Mouse (Mus musculus): ENCODE measurements around the gene Wdfy3.
"Not testable (repeated sequence)": the region's sequence is repeated elsewhere in the genome, so short reads cannot be mapped to it uniquely, and the experiment has no call there.

Wdfy3 gene

DNA sequence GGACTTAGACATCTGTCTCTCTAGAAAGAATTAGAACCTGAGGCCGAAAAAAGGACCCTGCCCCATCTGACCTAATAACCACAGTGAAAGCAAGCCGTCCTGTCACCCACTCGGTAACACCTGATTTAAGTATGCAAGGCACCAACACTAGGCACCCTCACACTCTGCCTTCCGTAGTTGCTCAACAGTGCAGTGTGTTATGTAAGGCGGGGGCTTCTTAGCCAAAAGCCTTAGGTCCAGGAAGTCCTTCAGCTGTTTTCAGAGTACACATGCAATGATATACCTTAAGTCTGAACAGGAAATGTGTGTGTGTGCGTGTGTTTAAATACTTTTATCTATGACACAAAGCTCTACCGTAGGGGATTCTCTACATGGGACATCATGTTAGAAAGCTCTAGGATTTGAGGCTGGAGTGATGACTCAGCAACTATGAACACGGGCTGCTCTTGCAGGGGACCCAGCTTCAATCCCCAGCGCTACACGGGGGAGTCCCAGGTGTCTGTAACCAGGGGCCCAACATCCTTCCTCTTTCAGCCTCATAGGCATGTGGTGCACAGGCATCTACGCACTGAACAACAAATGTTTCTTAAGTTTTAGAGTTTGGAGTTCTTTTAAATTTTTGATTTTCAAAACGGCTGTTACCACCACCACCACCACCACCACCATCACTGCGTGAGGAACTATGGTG lies 131.7 kb downstream of the Wdfy3 start:
- DNase-seq (ENCODE audit: low spot score) = no peak

DNA sequence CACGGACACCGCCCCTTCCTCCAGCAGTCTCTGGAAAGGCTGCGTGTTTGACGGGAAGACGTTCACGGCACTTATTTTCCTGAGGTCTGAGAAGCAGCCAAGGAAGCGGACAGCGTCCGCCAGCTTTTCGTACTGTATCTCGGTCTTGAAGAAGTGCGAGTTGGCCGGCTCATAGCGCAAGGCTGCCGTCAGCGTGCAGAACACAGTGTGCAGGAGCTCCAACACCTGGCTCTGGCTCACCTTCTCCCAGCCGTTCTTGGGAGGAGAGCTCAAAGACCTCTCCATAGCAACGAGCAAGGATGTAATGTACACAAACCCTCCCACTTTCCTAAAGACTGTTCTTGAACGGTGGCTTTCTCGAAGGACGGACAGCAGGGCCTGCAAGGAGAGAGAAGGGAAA lies 132.4 kb downstream of the Wdfy3 start:
- DNase-seq (ENCODE audit: low spot score) = no peak

DNA sequence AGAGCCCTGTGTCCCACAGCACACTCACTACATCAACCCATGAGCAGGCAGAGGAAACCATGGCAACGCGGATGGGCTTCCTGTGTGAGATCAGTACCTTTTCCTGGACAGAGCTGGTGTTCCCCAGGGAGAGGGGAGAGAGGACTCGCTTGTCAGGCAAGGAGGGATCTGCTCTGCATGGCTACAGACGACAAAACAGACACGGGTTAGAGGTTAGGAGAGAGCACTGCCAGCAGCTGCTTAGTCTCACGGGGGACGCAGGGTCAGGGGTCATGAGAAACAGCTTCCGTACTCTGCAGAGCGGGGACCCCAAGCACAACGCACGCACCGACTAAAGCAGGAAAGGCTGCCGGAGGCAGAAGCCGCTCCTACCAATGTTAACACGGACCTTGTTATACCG lies 133.8 kb downstream of the Wdfy3 start:
- DNase-seq (ENCODE audit: low spot score) = peak; percentile 40

DNA sequence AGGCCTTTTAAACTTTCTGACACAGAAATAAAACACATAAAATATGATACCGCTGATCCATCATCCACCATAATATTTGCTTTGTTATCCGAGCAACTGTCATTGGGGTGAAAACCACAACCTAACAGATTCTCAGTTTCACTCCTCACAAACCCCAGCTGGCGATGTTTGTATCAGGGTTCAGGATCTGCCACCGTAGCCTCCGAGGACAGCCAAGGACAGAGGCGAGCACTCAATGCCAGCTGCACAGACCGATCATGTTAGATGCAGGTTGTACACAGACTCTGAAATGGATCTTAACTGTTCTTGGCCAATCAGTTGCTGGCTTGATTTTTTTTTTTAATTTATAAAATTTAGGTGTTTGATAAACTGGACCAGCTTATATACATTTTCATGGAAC lies 135.1 kb downstream of the Wdfy3 start:
- no peak for DNase-seq (ENCODE audit: low spot score)

DNA sequence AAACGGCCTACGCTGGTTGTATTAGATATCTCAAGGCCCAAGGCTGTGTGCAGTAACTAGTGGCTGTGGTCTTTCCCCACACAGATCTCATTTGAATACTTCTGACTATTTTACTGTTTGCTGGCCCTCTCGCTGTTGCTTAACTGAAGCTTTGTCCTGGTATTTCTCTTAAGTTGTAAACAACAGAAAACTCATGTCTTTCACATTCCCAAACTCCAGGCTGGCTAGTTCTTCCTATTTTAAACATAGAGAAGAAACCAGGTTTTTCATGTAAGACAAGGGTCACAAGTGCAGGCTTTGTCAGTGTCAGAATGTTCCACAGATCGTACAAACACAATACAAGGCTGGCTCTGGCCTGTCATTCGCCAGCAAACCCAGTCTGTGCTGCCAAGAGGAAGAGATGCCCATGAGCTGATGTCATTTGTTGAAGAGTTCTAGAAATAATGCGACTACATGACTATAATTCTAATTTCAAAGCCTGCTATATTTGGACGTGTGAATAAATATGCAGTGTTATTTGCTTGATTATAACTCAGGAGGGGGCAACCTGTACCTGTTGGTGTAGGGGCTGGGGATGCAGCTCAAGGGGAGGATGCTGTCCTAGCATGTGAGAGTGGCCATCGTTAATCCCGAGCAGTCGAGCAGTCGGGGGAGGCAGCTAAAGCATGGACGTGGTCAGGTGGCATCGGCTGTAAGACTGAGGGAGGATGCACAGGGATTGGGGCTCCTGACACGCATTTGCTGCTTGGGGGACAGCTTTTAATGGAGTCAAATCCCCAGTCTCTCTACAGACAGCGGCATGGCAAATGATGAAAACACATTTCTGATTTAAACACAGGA lies 136.5 kb downstream of the Wdfy3 start:
- DNase-seq (ENCODE audit: low spot score) = no peak

DNA sequence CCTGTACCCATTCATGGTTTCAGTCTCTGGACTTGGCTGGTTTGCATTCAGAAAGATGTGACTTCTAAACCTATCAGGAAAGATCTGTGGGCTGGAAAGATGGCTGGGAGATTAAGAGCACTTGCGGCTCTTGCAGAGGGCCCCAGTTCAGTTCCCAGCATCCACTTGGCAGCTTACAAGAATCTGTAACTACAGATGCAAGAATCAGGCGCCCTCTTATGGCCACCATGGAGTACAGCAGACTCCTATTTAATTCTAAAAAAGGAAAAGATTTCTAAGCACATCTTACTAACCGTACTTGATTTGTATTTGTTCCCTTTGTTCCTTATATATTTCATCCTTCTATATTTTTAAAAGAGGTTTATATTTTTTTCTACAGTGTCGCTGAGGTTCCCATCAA lies 137.7 kb downstream of the Wdfy3 start:
- peak; percentile 31 for DNase-seq (ENCODE audit: low spot score)

DNA sequence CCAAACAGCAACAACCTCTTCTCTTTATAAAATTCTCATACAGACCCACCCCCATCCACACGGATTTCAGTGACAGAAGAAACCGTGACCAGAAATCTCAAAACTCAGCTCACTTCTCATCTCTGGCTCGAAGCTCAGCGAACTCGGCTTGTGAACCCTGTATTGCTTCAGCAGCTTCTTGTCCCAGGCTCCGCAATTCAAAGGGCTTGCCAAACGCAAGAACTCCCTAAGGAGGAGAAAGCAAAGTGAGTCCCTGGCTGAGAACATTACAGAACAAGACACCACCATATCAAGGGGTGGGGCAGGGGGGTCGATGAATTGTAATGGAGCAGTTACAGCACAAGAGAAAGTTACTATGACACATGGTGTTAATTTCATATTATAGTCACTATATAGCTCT lies 143.4 kb downstream of the Wdfy3 start:
- DNase-seq (ENCODE audit: low spot score) = no peak

DNA sequence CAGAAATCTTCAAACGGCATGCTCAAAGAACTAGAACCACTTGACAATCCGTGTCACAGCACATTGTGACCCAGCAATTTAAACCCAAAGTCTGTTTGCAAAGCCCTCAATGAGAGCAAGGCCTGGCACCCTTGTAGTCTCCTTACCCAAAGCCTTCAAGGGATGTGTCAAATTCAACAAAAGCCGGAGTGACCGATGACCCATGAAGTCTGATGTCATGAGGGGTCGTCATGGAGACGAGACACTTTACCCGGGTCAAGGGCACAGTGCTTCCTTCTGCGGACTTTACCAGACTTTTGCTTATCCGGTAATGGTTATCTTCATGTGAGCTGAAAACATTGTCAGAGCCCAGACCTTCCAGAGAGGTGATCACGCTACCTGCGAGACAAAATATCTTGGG lies 146.0 kb downstream of the Wdfy3 start:
- DNase-seq (ENCODE audit: low spot score) = peak; percentile 20

DNA sequence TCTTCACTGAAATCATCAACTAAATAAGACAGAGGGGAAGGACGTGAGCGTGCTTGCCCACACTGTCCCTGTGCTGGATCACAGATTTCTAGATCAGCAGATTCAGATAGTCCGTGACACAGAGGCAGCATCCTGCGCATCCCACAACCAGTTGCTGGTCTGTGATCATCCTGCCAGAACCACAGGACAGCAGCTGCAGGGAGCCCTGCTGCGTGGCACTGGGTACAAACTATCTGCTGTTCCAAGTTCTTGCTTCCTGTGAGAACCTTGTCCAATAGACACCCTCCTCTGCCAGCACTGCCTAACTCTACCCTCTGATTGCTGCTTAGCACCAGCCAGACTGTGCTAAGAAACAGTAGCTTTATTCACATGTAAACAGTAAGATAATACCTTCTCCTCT lies 150.2 kb downstream of the Wdfy3 start:
- no peak for DNase-seq (ENCODE audit: low spot score)

DNA sequence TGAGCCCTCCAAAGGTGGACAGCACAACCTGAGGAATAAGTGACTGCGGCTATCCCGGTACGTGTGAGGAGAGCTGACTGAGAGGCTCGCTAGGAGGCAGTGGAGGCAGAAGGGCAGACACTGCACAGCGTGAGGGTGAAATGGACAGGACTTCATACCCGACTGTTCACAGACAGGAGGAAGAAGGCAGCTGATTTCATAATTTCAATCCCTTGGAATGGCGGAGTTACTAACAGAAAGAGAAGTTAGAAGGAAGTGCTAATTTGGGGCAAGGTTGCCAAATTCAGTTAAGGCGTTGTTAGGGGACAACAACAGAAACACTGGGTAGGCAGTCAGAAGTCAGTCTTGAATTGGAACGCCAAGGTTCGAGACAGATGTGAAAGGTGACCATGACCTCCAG lies 160.3 kb downstream of the Wdfy3 start:
- no peak for DNase-seq (ENCODE audit: low spot score)

DNA sequence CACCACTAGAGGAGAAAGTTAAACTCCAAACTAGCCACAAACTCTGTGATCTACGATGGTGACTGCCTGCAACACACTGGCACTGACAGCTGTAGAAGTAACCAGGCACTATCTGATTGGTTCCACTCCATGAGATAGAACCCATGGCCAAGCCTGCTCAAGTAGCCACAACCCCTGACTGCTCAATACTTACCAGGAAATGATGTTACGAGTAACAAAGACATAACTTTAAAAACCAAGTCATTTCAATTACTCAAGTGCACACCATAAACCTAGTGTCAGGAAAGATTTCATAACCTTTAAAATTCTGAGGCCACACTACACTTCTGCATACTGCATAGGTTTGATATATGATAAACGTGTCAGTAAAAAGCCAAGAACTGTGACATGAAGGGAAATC lies 164.1 kb downstream of the Wdfy3 start:
- DNase-seq (ENCODE audit: low spot score) = no peak

DNA sequence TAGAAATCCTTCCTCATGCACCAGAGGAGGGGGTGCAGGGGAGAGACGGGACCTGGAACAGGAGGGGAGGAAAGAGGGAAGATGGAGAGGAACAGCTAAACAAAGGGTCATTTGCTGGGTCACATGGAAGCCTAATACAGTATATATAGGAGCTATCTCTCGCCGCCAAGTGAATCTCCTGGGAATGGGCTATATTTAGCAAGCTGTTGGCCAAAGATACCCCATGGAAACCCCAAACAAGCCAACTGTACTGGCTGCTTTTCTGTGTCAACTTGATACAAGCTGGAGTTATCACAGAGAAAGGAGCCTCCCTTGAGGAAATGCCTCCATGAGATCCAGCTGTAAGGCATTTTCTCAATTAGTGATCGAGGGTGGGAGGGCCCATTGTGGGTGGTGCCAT lies 164.9 kb downstream of the Wdfy3 start:
- not testable (repeated sequence) for DNase-seq (ENCODE audit: low spot score)

DNA sequence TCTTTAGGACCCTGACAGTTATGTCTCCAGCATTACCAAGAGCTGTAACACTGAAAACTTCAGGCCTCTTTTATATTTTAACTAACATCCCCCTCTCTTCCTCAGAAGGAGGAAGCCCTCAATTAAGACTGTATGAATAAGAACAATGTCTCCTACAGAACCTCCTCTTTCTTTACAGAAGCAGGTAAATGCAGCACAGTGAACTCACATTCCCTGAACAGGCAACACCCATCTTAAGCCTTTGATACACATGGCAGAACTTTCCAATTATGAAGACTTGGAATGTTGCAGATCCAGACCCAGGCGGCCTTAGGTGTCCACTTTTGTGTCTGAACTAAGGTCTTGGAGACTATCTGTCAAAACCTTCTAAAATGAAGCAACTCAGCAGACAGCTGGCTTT lies 167.0 kb downstream of the Wdfy3 start:
- no peak for DNase-seq (ENCODE audit: low spot score)

DNA sequence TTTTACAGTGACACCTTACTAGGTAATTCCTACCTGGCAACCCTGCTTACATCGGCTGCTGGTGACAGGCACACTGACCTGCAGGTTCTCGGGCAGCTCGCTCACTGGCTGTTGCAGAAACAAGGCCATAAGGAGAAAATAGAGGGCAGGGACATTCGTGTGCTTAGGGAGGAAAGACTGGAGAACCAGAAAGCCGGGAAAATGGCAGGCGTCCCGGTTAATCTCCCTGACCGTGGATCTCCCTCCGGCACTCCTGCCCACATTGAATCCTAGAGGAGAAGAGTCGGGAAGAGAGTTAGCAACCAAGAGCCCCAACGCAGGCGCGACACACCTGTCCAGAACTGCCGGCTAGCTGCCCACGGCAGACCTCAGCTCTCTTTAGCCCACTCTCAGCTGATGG lies 169.7 kb downstream of the Wdfy3 start:
- no peak for DNase-seq (ENCODE audit: low spot score)

DNA sequence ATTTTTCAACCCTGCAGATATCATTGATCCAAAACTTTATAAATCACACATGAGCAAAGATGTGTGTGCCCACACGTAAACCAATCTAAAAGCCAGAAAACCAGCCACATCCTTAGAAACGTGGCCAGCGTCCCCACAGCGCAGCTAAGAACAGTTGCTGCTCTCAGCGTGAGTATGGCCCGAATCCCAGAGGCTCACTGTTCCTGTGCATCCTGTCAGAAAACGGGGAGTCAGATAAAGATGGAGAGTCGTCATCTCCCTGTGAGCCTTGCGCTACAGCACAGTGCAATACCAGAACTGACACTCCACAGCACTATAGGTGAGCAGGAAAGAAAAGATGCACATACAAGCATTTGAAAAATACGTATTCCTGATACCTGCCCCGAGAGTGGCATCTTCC lies 172.9 kb downstream of the Wdfy3 start:
- DNase-seq (ENCODE audit: low spot score) = no peak

DNA sequence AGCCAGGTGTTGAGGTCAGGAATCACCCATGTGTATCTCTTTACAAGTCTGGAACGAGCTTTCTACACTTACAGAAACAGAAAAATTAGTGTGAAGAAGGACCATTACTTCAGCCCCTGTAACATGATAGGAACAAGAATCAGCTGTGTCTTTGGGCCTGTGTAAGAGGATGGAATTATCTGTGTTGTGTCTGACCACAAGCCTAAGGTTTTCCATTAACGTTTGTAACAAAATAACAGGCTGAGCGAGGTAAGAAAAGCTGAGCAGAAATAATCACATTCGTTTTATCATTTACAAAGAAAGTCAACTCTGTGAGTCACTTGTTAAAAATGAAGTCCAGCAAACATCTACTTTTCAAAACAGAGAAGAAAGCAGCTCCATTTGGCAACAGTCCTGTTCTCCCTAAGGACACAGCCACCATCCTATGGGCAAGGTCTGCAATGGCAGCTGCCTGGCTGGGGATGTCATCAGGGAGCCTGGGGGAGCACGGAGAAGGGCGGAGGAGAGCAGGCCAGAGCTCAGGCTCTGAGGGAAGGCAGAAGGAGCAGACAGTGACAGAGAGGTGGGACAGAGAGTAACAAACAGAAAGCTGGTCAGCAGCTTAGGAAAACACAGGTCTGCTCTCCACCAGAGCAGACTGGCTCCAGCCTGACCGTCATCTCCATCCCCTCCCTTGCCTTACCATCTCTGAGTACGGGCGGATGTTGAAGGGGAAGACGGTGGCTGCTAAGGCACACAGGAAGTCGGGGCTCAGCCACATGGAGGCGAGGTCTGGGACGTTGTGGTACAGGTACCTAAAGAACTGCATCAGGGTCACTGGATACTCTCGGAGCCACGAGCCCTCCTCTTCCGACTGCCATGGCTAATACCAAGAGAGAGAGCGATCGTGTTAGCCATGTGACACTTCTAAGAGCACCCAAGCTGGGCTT lies 173.7 kb downstream of the Wdfy3 start:
- no peak for DNase-seq (ENCODE audit: low spot score)

DNA sequence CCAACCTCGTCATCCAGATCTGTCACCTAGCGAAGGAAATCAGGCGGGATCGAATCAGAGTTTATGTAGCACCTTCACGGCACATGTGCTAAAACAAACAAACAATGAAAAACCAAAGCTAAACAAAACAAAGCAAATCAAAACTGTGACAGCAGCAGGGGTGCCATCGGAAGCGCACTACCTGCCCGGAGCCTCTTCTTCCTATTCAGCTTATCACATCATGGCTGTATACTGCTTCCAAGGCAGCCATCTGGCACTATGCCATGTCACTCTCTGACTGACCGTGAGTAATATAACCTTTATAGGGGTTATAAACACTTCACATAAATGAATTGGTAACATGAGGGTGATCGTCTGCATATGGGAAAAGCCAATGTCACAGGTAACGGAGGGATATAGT lies 174.6 kb downstream of the Wdfy3 start:
- DNase-seq (ENCODE audit: low spot score) = no peak

DNA sequence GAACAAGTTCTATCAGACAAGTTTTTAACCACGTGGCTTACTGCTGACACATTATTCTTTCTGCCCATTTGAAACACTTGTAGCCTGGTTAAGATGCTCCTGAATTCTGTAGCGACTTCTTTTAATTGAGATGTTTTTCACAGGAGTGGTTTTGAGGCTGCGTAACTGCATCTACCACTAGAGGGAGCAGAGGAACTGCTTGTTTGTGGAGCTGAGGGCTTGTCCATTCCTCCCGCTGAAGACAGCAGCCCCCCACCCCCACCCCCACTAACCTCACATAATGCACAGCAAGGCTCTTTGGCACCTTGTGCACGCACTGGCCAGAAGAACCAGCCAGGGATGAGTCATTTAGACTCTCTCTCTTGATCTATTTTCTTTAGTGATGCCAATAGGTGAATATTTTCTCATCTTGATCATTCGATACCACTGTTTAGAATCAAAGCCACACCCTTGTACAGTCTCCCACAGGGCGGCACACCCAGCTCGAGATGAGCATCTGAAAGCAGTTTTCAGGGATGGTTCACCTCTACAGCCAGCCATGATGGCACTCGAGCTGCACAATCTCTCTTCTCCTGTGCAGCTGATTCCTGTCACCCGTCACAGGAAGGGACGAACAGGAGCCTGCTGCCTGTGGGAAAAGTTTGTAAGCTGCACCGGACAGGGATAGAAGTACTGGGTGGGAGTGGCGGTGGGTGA lies 175.8 kb downstream of the Wdfy3 start:
- DNase-seq (ENCODE audit: low spot score) = peak; percentile 64

DNA sequence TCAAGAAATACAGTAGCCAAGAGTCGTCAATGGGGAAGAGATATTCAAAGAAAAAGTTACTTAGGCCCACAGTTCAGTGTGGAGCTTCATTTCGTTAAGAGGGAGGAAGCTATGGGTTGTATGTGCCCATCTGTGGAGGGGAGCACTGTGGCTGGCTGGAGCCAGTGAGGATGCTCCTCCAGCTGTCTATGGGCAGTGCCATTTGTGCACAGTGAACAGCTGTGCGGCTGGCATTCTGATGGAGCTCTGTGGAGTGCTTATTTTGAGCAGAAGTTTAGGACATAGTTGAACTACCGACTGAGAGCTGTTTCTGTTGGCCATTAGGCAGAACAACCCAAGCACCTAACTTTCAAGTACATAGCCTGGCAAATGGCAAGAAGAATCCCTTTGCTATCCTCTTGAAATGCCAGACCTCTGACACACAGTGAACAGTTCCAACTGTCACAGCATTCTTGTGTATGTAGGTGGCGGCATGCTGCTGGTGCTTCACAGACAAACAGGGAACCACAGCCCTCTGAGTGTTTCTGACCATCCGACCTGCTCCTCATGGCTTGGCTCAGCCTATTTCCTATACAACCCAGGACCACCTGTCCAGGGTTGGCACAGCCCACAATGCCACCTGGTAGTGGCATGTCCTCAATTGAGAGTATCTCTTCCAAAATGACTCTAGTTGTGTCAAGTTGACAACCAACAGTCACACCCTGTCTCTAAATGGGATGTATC lies 177.9 kb downstream of the Wdfy3 start:
- no peak for DNase-seq (ENCODE audit: low spot score)

DNA sequence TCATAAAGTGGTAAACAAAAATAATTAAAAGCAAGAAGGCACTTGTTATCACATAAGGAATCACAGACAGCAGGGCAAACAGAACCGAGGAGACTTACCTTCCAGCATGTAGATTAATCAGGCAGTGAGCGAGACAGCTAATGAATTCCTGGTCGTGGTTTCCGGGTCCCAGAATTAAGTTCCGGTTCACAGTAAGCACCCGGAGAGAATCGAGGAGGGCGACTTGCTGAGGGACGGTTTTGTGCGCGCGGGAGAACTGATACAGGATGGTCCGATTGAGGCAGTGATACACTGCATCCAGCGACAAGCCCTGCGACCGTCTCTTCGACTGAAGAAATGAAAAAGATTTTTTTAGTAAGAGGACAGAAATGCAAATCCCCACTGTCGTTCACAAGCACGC lies 181.7 kb downstream of the Wdfy3 start:
- DNase-seq (ENCODE audit: low spot score) = no peak

DNA sequence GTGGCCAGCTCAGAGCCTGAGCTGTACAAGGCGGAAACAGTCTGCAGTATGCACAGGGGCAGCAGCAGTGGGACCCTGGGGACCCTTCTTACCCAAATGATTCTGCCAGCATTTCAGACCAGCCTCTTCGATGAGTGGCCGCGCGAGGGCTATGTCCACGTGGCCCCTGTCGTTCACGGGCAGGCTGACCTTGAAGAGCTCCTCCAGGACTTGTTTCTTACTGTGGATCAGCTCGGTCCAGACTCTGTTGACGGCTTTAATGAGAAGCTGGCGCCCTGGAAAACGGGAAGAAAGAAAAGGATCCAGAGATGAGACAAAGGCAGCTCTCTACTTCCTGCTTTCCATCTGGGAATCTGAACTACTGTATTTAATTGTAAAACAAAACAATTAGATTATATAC lies 184.7 kb downstream of the Wdfy3 start:
- no peak for DNase-seq (ENCODE audit: low spot score)
